ENCODE assay signal across 9 mouse cellular contexts in genomic region chr17:56288866-56289265, GRCm38 (mm10). TPM values are rescaled to one million over a fixed set of nuclear protein-coding genes. Genes with fewer than 3 reads are reported as not detected.
A peak's percentile ranks its signal among the peaks of the same experiment; 100 is the strongest.
DNase-seq lines count a peak whose midpoint lies in the region; ATAC-seq and TF ChIP-seq lines count a peak whose summit lies in the region.
"Had no signal": no experiment of that assay in that cellular context is flagged by ENCODE, and none has a peak within 500 bp of the region (broad histone marks: within the 10 kb centered on the region; RNA-seq: fewer than 3 reads in every experiment).

No protein-coding gene starts in this region.

- TF ChIP-seq CTCF in thymus, adult 2 months (IDR thresholded peaks at IDR 0.05; ENCODE audit: borderline replicate concordance, control insufficient read depth, extremely low read depth, insufficient read depth, low read length, poor library complexity): no peak
- no peak for TF ChIP-seq CTCF in stomach, postnatal 0 days (IDR thresholded peaks at IDR 0.05; ENCODE audit: low read depth)

- no peak for DNase-seq in heart, postnatal 10 days
- no peak for DNase-seq in thymus, adult 2 months
- DNase-seq in thymus, postnatal 4 days: no peak
- no peak for DNase-seq in limb, embryonic 14.5 days (ENCODE audit: low spot score)
- no peak for DNase-seq in stomach, postnatal 0 days (ENCODE audit: low spot score)
- DNase-seq in c-Kit-positive CD71-positive TER-119-positive erythroid progenitor cells, embryonic 14.5 days (ENCODE audit: low spot score): no peak
- DNase-seq: cerebellum, postnatal 36 days had no signal

- no peak for TF ChIP-seq POLR2A in thymus, adult 2 months (IDR thresholded peaks at IDR 0.05; ENCODE audit: control insufficient read depth, extremely low read depth, insufficient read depth, low read length, poor library complexity)
- TF ChIP-seq POLR2A in limb, embryonic 14.5 days (IDR thresholded peaks at IDR 0.05; ENCODE audit: borderline replicate concordance, extremely low read depth, insufficient read depth, insufficient read length): no peak

- WGBS in heart, embryonic 13.5 days: 37% methylated on average over 3 of the region's 3 CpGs
- 34% methylated on average over 3 of the region's 3 CpGs for WGBS in thymus, adult 2 months
- WGBS in limb, embryonic 14.5 days: 26% methylated on average over 3 of the region's 3 CpGs
- 27% methylated on average over 3 of the region's 3 CpGs for WGBS in stomach, postnatal 0 days

- peak overlapping the region; percentile 94 for H3K27ac ChIP-seq in heart, embryonic 13.5 days (replicated peaks)
- H3K27ac ChIP-seq in thymus, adult 2 months (ENCODE audit: control insufficient read depth, insufficient read depth, low read length): peak overlapping the region; percentile 69
- peak overlapping the region; percentile 92 for H3K27ac ChIP-seq in limb, embryonic 14.5 days (replicated peaks; ENCODE audit: low read depth, low read length)
- H3K27ac ChIP-seq in stomach, postnatal 0 days (replicated peaks): peak overlapping the region; percentile 94

- peak overlapping the region; percentile 88 for H3K9ac ChIP-seq in heart, embryonic 13.5 days
- peak overlapping the region; percentile 68; the same call in 1 of the 2 replicates for H3K9ac ChIP-seq in limb, embryonic 14.5 days (ENCODE audit: low read depth, low read length, severe bottlenecking)
- peak overlapping the region; percentile 68 for H3K9ac ChIP-seq in stomach, postnatal 0 days (ENCODE audit: low read length)

- no peaks in the 10 kb centered on the region for H3K9me3 ChIP-seq in heart, embryonic 13.5 days
- no peaks in the 10 kb centered on the region for H3K9me3 ChIP-seq in limb, embryonic 14.5 days (ENCODE audit: control insufficient read depth, low read length)
- no peaks in the 10 kb centered on the region for H3K9me3 ChIP-seq in stomach, postnatal 0 days (ENCODE audit: control insufficient read depth, low read length)

- peaks cover 48% of the 10 kb centered on the region for H3K4me1 ChIP-seq in heart, embryonic 13.5 days
- H3K4me1 ChIP-seq in thymus, adult 2 months (replicated peaks; ENCODE audit: control insufficient read depth, insufficient read depth, low read length): peaks cover 49% of the 10 kb centered on the region
- peaks cover 33% of the 10 kb centered on the region for H3K4me1 ChIP-seq in limb, embryonic 14.5 days (ENCODE audit: control insufficient read depth, insufficient read depth, low read length)
- peaks cover 6% of the 10 kb centered on the region; the same call in 1 of the 2 replicates for H3K4me1 ChIP-seq in stomach, postnatal 0 days (replicated peaks; ENCODE audit: control insufficient read depth, insufficient read depth)

- no peak for ATAC-seq in heart, embryonic 13.5 days (ENCODE audit: extremely low read depth, insufficient number of reproducible peaks, low FRiP score, low TSS enrichment)
- ATAC-seq in limb, embryonic 14.5 days (ENCODE audit: low FRiP score, low read depth): no peak
- ATAC-seq in stomach, postnatal 0 days (ENCODE audit: low FRiP score, low TSS enrichment): no peak
- no peak for ATAC-seq in CD4-positive, CD25-positive, alpha-beta regulatory T cell, adult 4 months

- intact Hi-C loops in heart, postnatal 10 days (cut with DNase I): no loop called here

- no peak for TF ChIP-seq EP300 in stomach, postnatal 0 days (optimal IDR thresholded peaks at IDR 0.05)

- H3K36me3 ChIP-seq in heart, embryonic 13.5 days: peaks cover 35% of the 10 kb centered on the region
- peaks cover 5% of the 10 kb centered on the region; the same call in 1 of the 2 replicates for H3K36me3 ChIP-seq in thymus, adult 2 months (ENCODE audit: control insufficient read depth, insufficient read depth, low read length)
- H3K36me3 ChIP-seq in limb, embryonic 14.5 days (ENCODE audit: control insufficient read depth, insufficient read depth, low read length): peaks cover 33% of the 10 kb centered on the region
- peaks cover 19% of the 10 kb centered on the region for H3K36me3 ChIP-seq in stomach, postnatal 0 days (ENCODE audit: control insufficient read depth, insufficient read depth, low read length)

- H3K4me2 ChIP-seq in heart, embryonic 13.5 days: peak overlapping the region; percentile 90
- peak overlapping the region; percentile 71 for H3K4me2 ChIP-seq in limb, embryonic 14.5 days (replicated peaks; ENCODE audit: low read depth, low read length, severe bottlenecking)
- peak overlapping the region; percentile 75 for H3K4me2 ChIP-seq in stomach, postnatal 0 days (replicated peaks; ENCODE audit: low read depth)

- no peaks in the 10 kb centered on the region for H3K27me3 ChIP-seq in heart, embryonic 13.5 days (replicated peaks)
- no peaks in the 10 kb centered on the region for H3K27me3 ChIP-seq in thymus, adult 2 months (ENCODE audit: control insufficient read depth, insufficient read depth, low read length)
- H3K27me3 ChIP-seq in limb, embryonic 14.5 days (ENCODE audit: control insufficient read depth, insufficient read depth, low read length): no peaks in the 10 kb centered on the region
- no peaks in the 10 kb centered on the region for H3K27me3 ChIP-seq in stomach, postnatal 0 days (ENCODE audit: control insufficient read depth, insufficient read depth, low read length)

- H3K4me3 ChIP-seq in heart, embryonic 13.5 days: peak overlapping the region; percentile 62
- no peak overlapping the region; the same call in 1 of the 2 replicates for H3K4me3 ChIP-seq in thymus, adult 2 months (ENCODE audit: control insufficient read depth, insufficient read depth, low read length)
- peak overlapping the region; percentile 57 for H3K4me3 ChIP-seq in limb, embryonic 14.5 days (replicated peaks; ENCODE audit: low read length)
- H3K4me3 ChIP-seq in stomach, postnatal 0 days (ENCODE audit: low read depth, low read length): peak overlapping the region; percentile 59

RNA-seq across cellular contexts. Expression of gene Plin3, which starts 3.8 kb away (rescaled TPM):
- 67.1 and 71.8 TPM in 2 replicates for polyA plus RNA-seq in heart, embryonic 13.5 days (2015; fragmentation: Nextera tagmentation; extraction: Ambion mirVana)
- 10 to 100 TPM; 67.0 to 81.9 TPM for total RNA-seq in heart, postnatal 10 days (2021)
- 29.3 and 33.0 TPM in 2 replicates for polyA plus RNA-seq in thymus, adult 2 months (2012; rRNA removed)
- polyA plus RNA-seq in limb, embryonic 14.5 days (2012; rRNA removed): 41.0 and 44.1 TPM in 2 replicates
- polyA plus RNA-seq in limb, embryonic 14.5 days (2014; fragmentation: Nextera tagmentation; extraction: Ambion mirVana): 90.1 and 90.3 TPM in 2 replicates
- polyA plus RNA-seq in stomach, postnatal 0 days (2015; fragmentation: Nextera tagmentation; extraction: Ambion mirVana): 65.3 and 67.3 TPM in 2 replicates
- polyA plus RNA-seq in CD4-positive, CD25-positive, alpha-beta regulatory T cell, adult 4 months (2017; shearing (Covaris generic)): 10 to 100 TPM; 31.8 to 32.1 TPM

RNA-seq across cellular contexts. Expression of gene Arrdc5, which starts 11.2 kb away (rescaled TPM):
- polyA plus RNA-seq in heart, embryonic 13.5 days (2015; fragmentation: Nextera tagmentation; extraction: Ambion mirVana): not detected in 2 replicates
- total RNA-seq in heart, postnatal 10 days (2021): not detected
- not detected in 2 replicates for polyA plus RNA-seq in thymus, adult 2 months (2012; rRNA removed)
- not detected in 2 replicates for polyA plus RNA-seq in limb, embryonic 14.5 days (2012; rRNA removed)
- not detected in 2 replicates for polyA plus RNA-seq in limb, embryonic 14.5 days (2014; fragmentation: Nextera tagmentation; extraction: Ambion mirVana)
- polyA plus RNA-seq in stomach, postnatal 0 days (2015; fragmentation: Nextera tagmentation; extraction: Ambion mirVana): not detected in 2 replicates
- not detected for polyA plus RNA-seq in CD4-positive, CD25-positive, alpha-beta regulatory T cell, adult 4 months (2017; shearing (Covaris generic))

RNA-seq across cellular contexts. Expression of gene Ticam1, which starts 12.3 kb away (rescaled TPM):
- polyA plus RNA-seq in heart, embryonic 13.5 days (2015; fragmentation: Nextera tagmentation; extraction: Ambion mirVana): 7.7 and 8.4 TPM in 2 replicates
- total RNA-seq in heart, postnatal 10 days (2021): 10 to 100 TPM; 11.6 to 12.7 TPM
- 21.6 and 23.1 TPM in 2 replicates for polyA plus RNA-seq in thymus, adult 2 months (2012; rRNA removed)
- 12.5 and 16.5 TPM in 2 replicates for polyA plus RNA-seq in limb, embryonic 14.5 days (2012; rRNA removed)
- 8.2 and 8.7 TPM in 2 replicates for polyA plus RNA-seq in limb, embryonic 14.5 days (2014; fragmentation: Nextera tagmentation; extraction: Ambion mirVana)
- polyA plus RNA-seq in stomach, postnatal 0 days (2015; fragmentation: Nextera tagmentation; extraction: Ambion mirVana): 4.6 and 6.4 TPM in 2 replicates
- polyA plus RNA-seq in CD4-positive, CD25-positive, alpha-beta regulatory T cell, adult 4 months (2017; shearing (Covaris generic)): 10 to 100 TPM in 1 of 2 experiments, 1 to 10 TPM in 1; 8.9 to 11.6 TPM

RNA-seq across cellular contexts. Expression of gene Uhrf1, which starts 14.3 kb away (rescaled TPM):
- 70.7 and 74.7 TPM in 2 replicates for polyA plus RNA-seq in heart, embryonic 13.5 days (2015; fragmentation: Nextera tagmentation; extraction: Ambion mirVana)
- total RNA-seq in heart, postnatal 10 days (2021): 10 to 100 TPM; 21.6 to 23.3 TPM
- polyA plus RNA-seq in thymus, adult 2 months (2012; rRNA removed): 154 and 258 TPM in 2 replicates
- polyA plus RNA-seq in limb, embryonic 14.5 days (2012; rRNA removed): 105 and 116 TPM in 2 replicates
- polyA plus RNA-seq in limb, embryonic 14.5 days (2014; fragmentation: Nextera tagmentation; extraction: Ambion mirVana): 89.0 and 93.9 TPM in 2 replicates
- polyA plus RNA-seq in stomach, postnatal 0 days (2015; fragmentation: Nextera tagmentation; extraction: Ambion mirVana): 18.4 and 19.5 TPM in 2 replicates
- polyA plus RNA-seq in CD4-positive, CD25-positive, alpha-beta regulatory T cell, adult 4 months (2017; shearing (Covaris generic)): 10 to 100 TPM in 1 of 2 experiments, 1 to 10 TPM in 1; 8.5 to 28.4 TPM

RNA-seq across cellular contexts. Expression of gene Fem1a, which starts 32.3 kb away (rescaled TPM):
- polyA plus RNA-seq in heart, embryonic 13.5 days (2015; fragmentation: Nextera tagmentation; extraction: Ambion mirVana): 17.2 and 18.5 TPM in 2 replicates
- total RNA-seq in heart, postnatal 10 days (2021): 10 to 100 TPM; 81.5 to 94.9 TPM
- 43.1 and 45.2 TPM in 2 replicates for polyA plus RNA-seq in thymus, adult 2 months (2012; rRNA removed)
- 14.5 and 18.4 TPM in 2 replicates for polyA plus RNA-seq in limb, embryonic 14.5 days (2012; rRNA removed)
- polyA plus RNA-seq in limb, embryonic 14.5 days (2014; fragmentation: Nextera tagmentation; extraction: Ambion mirVana): 16.0 and 17.4 TPM in 2 replicates
- polyA plus RNA-seq in stomach, postnatal 0 days (2015; fragmentation: Nextera tagmentation; extraction: Ambion mirVana): 9.6 and 10.0 TPM in 2 replicates
- 1 to 10 TPM; 4.4 to 5.5 TPM for polyA plus RNA-seq in CD4-positive, CD25-positive, alpha-beta regulatory T cell, adult 4 months (2017; shearing (Covaris generic))
